Mouse (Mus musculus): Measurements from ENCODE around the gene Acsl6. TPM values are rescaled to one million over a fixed set of nuclear protein-coding genes. Genes with fewer than 3 reads are reported as not detected.

Gene Acsl6
- total RNA-seq, 1 experiment from 2014 or later, result 5.1 TPM

DNA sequence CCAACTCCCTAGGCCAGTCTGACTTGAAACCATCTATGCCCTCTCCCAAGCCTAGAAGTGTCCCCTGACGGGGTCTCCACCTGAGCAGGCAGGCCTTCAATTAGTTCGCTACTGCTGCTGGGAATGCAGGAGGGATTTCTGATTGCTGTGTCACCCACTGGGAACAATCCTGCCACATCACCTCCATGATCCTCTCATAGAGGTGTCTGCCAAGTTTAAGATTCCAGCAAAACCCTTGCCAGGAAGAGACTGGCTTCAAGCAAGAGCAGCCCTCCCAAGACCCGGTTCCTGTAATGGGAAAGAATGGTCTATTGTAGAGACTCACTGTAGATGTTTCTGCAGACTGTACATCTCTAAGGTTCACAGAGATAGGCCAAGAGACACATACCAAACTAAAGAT lies 992 bp upstream of the Acsl6 start:
- ATAC-seq (replicated peaks in 1 of 2; ENCODE audit: insufficient read depth in 1 of 2, low FRiP score in 2 of 2, low TSS enrichment in 1 of 2, low read depth in 1 of 2, poor library complexity in 2 of 2, severe bottlenecking in 2 of 2), result no peak

- no peak for ATAC-seq (replicated peaks in 1 of 2; ENCODE audit: insufficient read depth in 1 of 2, low FRiP score in 2 of 2, low TSS enrichment in 1 of 2, low read depth in 1 of 2, poor library complexity in 2 of 2, severe bottlenecking in 2 of 2)
Measured at GRCm38 (mm10) chr11:54303076-54303727, 396 bp upstream of the Acsl6 start.

GRCm38 (mm10) chr11:54304471-54304873 lies 874 bp downstream of the Acsl6 start:
- no peak for ATAC-seq (replicated peaks in 1 of 2; ENCODE audit: insufficient read depth in 1 of 2, low FRiP score in 2 of 2, low TSS enrichment in 1 of 2, low read depth in 1 of 2, poor library complexity in 2 of 2, severe bottlenecking in 2 of 2)

- no peak for ATAC-seq (replicated peaks in 1 of 2; ENCODE audit: insufficient read depth in 1 of 2, low FRiP score in 2 of 2, low TSS enrichment in 1 of 2, low read depth in 1 of 2, poor library complexity in 2 of 2, severe bottlenecking in 2 of 2)
Measured at GRCm38 (mm10) chr11:54305331-54305730, 1.7 kb downstream of the Acsl6 start.

DNA sequence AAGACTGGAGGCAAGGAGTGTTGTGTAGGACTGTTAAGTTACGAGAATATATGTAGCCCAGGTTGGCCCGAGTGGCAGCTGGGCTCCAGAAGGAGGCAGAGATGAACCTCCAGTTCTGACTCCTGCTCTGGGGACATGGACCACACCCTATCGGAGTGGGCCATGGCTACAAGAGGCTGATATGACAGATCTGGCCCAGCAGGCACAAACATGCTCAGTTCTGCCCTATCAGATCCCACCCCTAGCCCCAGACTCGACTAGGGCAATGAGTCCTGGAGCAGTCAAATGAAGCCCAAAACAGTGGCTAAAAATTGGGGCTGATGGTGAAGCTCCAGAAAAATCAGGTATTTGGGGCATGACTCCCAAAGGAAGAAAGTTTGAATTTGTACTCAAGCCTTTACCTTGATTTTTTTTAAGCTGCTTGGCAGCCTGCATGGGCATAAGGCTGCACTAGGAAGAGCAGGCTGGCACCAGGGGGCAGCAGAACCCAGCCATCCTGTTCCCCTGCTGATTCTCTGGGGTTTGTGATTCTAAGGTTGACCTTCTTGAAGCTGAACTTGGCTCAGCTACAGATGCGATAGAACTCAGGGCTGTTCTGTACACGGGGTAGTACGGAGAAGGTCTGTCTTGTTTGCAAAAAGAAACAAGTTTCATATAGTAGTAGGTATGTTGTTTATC lies 3.7 kb downstream of the Acsl6 start:
- peak; percentile 57 to 59; a peak in 2 of 4 replicates for ATAC-seq (replicated peaks in 1 of 2; ENCODE audit: insufficient read depth in 1 of 2, low FRiP score in 2 of 2, low TSS enrichment in 1 of 2, low read depth in 1 of 2, poor library complexity in 2 of 2, severe bottlenecking in 2 of 2)

- no peak for ATAC-seq (replicated peaks in 1 of 2; ENCODE audit: insufficient read depth in 1 of 2, low FRiP score in 2 of 2, low TSS enrichment in 1 of 2, low read depth in 1 of 2, poor library complexity in 2 of 2, severe bottlenecking in 2 of 2)
Measured at GRCm38 (mm10) chr11:54310588-54310987, 7.0 kb downstream of the Acsl6 start.

- no peak for ATAC-seq (replicated peaks in 1 of 2; ENCODE audit: insufficient read depth in 1 of 2, low FRiP score in 2 of 2, low TSS enrichment in 1 of 2, low read depth in 1 of 2, poor library complexity in 2 of 2, severe bottlenecking in 2 of 2)
Measured at GRCm38 (mm10) chr11:54312021-54312420, 8.4 kb downstream of the Acsl6 start.

- no peak for ATAC-seq (replicated peaks in 1 of 2; ENCODE audit: insufficient read depth in 1 of 2, low FRiP score in 2 of 2, low TSS enrichment in 1 of 2, low read depth in 1 of 2, poor library complexity in 2 of 2, severe bottlenecking in 2 of 2)
Measured at GRCm38 (mm10) chr11:54312603-54313002, 9.0 kb downstream of the Acsl6 start.

- ATAC-seq (replicated peaks in 1 of 2; ENCODE audit: insufficient read depth in 1 of 2, low FRiP score in 2 of 2, low TSS enrichment in 1 of 2, low read depth in 1 of 2, poor library complexity in 2 of 2, severe bottlenecking in 2 of 2), result no peak
Measured at GRCm38 (mm10) chr11:54313391-54314360, 10.1 kb downstream of the Acsl6 start.

- no peak for ATAC-seq (replicated peaks in 1 of 2; ENCODE audit: insufficient read depth in 1 of 2, low FRiP score in 2 of 2, low TSS enrichment in 1 of 2, low read depth in 1 of 2, poor library complexity in 2 of 2, severe bottlenecking in 2 of 2)
Measured at GRCm38 (mm10) chr11:54314740-54315139, 11.1 kb downstream of the Acsl6 start.

DNA sequence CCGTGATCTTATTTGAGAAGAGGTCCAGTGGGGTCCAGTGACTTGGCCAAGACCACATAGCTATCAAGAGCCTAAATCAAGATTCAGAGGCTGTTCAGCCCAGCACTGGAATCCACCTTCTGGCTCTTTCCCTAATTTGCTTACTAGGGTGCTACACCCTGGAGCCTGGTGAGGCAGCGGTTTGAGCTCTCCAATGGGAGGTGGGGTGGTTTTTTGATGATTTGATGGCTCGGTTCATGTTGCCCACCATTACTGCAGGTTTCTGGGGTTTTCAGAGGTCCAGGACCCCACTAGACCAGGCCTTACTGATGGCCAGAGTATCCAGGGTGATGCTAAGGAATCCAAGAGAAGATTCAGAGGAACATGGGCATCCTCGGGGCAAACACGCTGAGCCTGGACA lies 11.7 kb downstream of the Acsl6 start:
- no peak for ATAC-seq (replicated peaks in 1 of 2; ENCODE audit: insufficient read depth in 1 of 2, low FRiP score in 2 of 2, low TSS enrichment in 1 of 2, low read depth in 1 of 2, poor library complexity in 2 of 2, severe bottlenecking in 2 of 2)

DNA sequence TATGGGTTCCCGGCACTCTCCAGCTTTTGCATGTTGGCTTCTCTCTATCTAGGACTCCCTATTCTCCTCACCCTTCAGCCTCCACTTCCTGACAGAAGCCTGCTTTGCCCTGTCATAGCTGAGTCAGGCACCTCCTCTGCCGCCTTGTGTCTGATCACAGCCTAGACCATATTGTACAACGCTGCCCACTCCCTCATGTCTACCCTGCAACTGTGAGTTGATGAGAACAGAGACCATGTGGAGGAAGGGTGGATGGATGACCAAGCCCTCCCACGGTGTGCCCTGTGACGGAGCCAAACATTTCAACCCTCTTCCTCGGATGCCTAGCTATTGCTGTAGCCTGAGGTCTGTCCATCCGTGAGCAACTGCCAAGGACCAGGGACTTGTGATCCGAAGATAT lies 13.8 kb downstream of the Acsl6 start:
- no peak for ATAC-seq (replicated peaks in 1 of 2; ENCODE audit: insufficient read depth in 1 of 2, low FRiP score in 2 of 2, low TSS enrichment in 1 of 2, low read depth in 1 of 2, poor library complexity in 2 of 2, severe bottlenecking in 2 of 2)

DNA sequence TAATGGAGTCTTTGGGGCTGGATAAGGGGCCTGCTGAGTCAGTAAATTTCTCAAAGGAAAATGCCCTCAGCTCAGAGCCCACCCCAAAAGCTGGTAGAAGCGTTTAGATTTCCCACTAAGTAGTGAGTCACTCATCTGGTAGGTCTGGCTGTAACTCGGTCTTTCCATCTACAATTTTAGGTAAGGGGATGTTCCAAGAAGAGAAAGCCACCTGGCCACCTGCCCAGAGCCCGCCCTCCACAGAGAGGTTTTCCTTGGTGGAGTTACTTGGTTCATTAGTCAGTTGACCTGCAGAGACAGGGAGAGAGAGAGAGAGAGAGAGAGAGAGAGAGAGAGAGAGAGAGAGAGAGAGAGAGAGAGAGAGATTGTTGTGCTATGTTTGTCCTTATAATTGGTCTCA lies 14.2 kb downstream of the Acsl6 start:
- ATAC-seq (replicated peaks in 1 of 2; ENCODE audit: insufficient read depth in 1 of 2, low FRiP score in 2 of 2, low TSS enrichment in 1 of 2, low read depth in 1 of 2, poor library complexity in 2 of 2, severe bottlenecking in 2 of 2), result no peak

GRCm38 (mm10) chr11:54321802-54322532 lies 18.4 kb downstream of the Acsl6 start:
- ATAC-seq (replicated peaks in 1 of 2; ENCODE audit: insufficient read depth in 1 of 2, low FRiP score in 2 of 2, low TSS enrichment in 1 of 2, low read depth in 1 of 2, poor library complexity in 2 of 2, severe bottlenecking in 2 of 2), result 0 out of 4 replicates have a peak, but pooled peaks of 1 of the 2 experiments have one; percentile 7

DNA sequence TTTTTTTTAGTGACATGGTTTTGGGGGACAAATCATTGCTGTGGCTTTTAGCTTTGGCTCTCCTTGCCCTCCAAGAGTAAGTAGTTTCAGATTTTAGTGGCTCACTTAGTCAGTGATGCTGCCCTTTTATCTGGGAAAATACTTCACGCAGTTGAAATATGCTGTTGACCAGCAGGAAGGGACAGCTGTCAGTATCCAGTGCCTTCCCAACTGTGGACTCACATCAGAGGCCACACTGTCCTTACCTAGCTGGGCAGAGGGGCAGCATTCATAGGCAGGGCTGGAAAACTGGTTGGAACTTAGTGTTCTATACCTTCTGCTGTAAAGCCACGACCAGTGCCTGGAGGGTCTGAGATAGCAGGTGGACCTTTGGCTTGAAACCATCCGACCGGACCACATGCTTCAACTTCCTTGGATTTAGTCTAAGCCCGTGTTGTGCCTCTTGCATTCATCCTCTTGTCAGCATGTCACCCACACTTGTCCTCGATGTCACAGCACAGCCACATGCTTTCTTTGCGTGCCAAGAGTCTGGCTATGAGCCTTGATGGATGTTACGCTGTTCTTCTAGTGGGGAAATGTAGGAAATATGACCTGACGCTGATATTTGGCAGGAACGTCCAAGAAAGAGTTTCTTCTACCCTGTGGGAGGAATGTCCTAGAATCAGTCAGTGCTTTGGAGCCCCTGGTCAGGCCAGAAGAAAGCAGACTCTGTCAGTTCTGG lies 28.0 kb downstream of the Acsl6 start:
- no peak for ATAC-seq (replicated peaks in 1 of 2; ENCODE audit: insufficient read depth in 1 of 2, low FRiP score in 2 of 2, low TSS enrichment in 1 of 2, low read depth in 1 of 2, poor library complexity in 2 of 2, severe bottlenecking in 2 of 2)

GRCm38 (mm10) chr11:54336165-54336707 lies 32.6 kb downstream of the Acsl6 start:
- peak; percentile 65 to 77 for ATAC-seq (replicated peaks in 1 of 2; ENCODE audit: insufficient read depth in 1 of 2, low FRiP score in 2 of 2, low TSS enrichment in 1 of 2, low read depth in 1 of 2, poor library complexity in 2 of 2, severe bottlenecking in 2 of 2)

Measured in hematopoietic stem cell, adult 5-6 weeks (primary cell).